Mouse (Mus musculus): ENCODE data around the gene Pnma1. TPM values are rescaled to one million over a fixed set of nuclear protein-coding genes. Genes with fewer than 3 reads are reported as not detected.
A peak's percentile ranks its signal among the peaks of the same experiment; 100 is the strongest.

Pnma1 gene
- total and polyA plus RNA-seq, 3 experiments, result 0.31 to 0.46 TPM; not detected in 1

DNA sequence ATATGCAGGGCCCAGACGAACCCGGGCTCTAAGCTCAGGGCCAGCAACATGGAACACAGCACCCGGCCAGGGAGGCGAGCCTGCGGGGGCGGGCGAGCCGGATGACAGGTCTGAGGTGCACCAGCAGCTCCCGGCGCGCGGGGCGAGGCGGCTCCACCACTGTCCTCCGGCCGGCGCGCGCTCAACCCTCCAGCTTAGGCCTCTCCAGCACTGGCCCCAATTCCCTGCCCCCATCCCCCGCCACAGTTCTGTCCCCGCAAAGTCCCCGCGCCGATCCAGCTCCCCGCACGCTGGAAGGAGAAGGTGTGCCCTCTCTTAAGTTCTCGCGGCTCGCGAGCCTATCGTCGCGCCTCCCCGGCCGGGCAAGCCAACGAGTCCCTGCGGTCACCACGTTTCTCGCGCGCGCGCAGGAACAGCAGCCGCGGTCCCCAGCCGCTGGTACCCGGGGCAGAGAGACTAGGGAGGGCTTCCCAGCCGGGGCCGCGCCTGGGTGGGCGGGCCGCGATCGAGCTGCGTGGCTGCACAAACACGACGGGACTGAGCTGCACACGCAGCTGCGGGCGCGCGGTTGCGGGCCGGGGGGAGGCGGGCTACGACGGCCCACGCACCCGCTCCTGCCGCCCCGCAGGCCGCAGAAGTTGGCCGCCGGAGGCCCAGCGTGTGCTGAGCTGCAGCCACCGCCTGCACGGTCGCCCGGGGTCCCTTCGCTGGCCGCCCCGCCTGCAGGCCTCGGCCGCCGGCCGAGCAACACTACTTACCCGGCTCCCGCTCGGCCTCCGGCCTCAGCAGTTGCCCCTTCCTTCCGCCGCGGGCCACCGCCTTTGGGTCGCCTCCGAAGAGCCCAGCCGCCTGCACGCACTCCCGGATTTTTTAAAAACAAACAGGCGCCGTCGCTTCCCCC is 44.7 kb upstream of the Pnma1 start:
- Histone ChIP-seq H3K27me3 (ENCODE audit: control insufficient read depth in 1 of 2, insufficient read depth in 2 of 2, low read length in 2 of 2) (no peaks in the 10 kb centered on the region), H3K36me3 (ENCODE audit: control insufficient read depth in 1 of 2, insufficient read depth in 2 of 2, low read length in 2 of 2) (peaks cover 1 to 18% of the 10 kb centered on the region in 2 experiments; a peak in 3 of 4 replicates), H3K4me1 (ENCODE audit: control insufficient read depth in 1 of 2, insufficient read depth in 2 of 2, low read length in 2 of 2) (peaks cover 9 to 34% of the 10 kb centered on the region in 2 experiments), H3K9me3 (replicated peaks; ENCODE audit: insufficient read depth, low read length) (no peaks in the 10 kb centered on the region), H3K27ac (ENCODE audit: control insufficient read depth, low read depth, low read length) (peak overlapping the region; percentile 96), H3K9ac (ENCODE audit: control insufficient read depth, low read depth, low read length, poor library complexity, severe bottlenecking) (peak overlapping the region; percentile 96), H3K79me2 (ENCODE audit: control insufficient read depth, insufficient read depth, low read length, poor library complexity) (peaks cover 68% of the 10 kb centered on the region), H3K4me3 (ENCODE audit: control insufficient read depth in 1 of 2, insufficient read depth in 1 of 2, low read depth in 2 of 2, low read length in 2 of 2) (peak overlapping the region; percentile 65 to 77)
- peak; percentile 79 for DNase-seq (ENCODE audit: low read depth, low spot score)
- TF ChIP-seq POLR2A (IDR thresholded peaks at IDR 0.05; ENCODE audit: control insufficient read depth in 1 of 2, insufficient read depth in 1 of 2, low read depth in 1 of 2, low read length in 2 of 2, poor library complexity in 1 of 2), result peak in 1 of 2 experiments; percentile 62; a peak in 3 of 4 replicates
- 0 out of 2 replicates have a peak, but pooled peaks have one; percentile 43 for TF ChIP-seq CHD1 (IDR thresholded peaks at IDR 0.05; ENCODE audit: low read depth, low read length)
- TF ChIP-seq POLR2AphosphoS2 (IDR thresholded peaks at IDR 0.05; ENCODE audit: low read length), result no peak; the same call in 1 of the 2 replicates
- TF ChIP-seq MYC (IDR thresholded peaks at IDR 0.05; ENCODE audit: low read depth, low read length), result 0 out of 2 replicates have a peak, but pooled peaks have one; percentile 13
- no peak for TF ChIP-seq EP300 (IDR thresholded peaks at IDR 0.05; ENCODE audit: low read depth in 1 of 2, low read length in 2 of 2)
- no peak for TF ChIP-seq ZMIZ1 (IDR thresholded peaks at IDR 0.05; ENCODE audit: low read depth, low read length)
- no peak for TF ChIP-seq RAD21 (IDR thresholded peaks at IDR 0.05; ENCODE audit: low read depth, low read length)
- TF ChIP-seq MYB (IDR thresholded peaks at IDR 0.05; ENCODE audit: low read depth, low read length), result no peak
- TF ChIP-seq JUND (IDR thresholded peaks at IDR 0.05; ENCODE audit: low read depth, low read length), result no peak
- peak; percentile 64 for TF ChIP-seq NRF1 (IDR thresholded peaks at IDR 0.05; ENCODE audit: insufficient read depth, low read depth, low read length, poor library complexity, severe bottlenecking)
- no peak for TF ChIP-seq CTCF (IDR thresholded peaks at IDR 0.05 in 2 of 3, conservative IDR thresholded peaks at IDR 0.05 in 1 of 3; ENCODE audit: control insufficient read depth in 1 of 3, insufficient read depth in 1 of 3, low read depth in 2 of 3, low read length in 3 of 3, poor library complexity in 1 of 3, severe bottlenecking in 1 of 3)
- no peak for TF ChIP-seq ZC3H11A (IDR thresholded peaks at IDR 0.05; ENCODE audit: low read depth, low read length)
- no peak for TF ChIP-seq ZNF384 (IDR thresholded peaks at IDR 0.05; ENCODE audit: low read depth, low read length)
- peak; percentile 64; the same call in 1 of the 2 replicates for TF ChIP-seq UBTF (IDR thresholded peaks at IDR 0.05; ENCODE audit: borderline replicate concordance, insufficient read depth, low read depth, low read length)
- TF ChIP-seq KAT2A (conservative IDR thresholded peaks at IDR 0.05; ENCODE audit: low read depth, low read length), result no peak
- no peak for TF ChIP-seq SMC3 (IDR thresholded peaks at IDR 0.05; ENCODE audit: low read depth, low read length)
- no peak for TF ChIP-seq MAFK (IDR thresholded peaks at IDR 0.05; ENCODE audit: borderline replicate concordance, low read depth, low read length)
- no peak; the same call in 1 of the 2 replicates for TF ChIP-seq CHD2 (IDR thresholded peaks at IDR 0.05; ENCODE audit: low read length)
- TF ChIP-seq SIN3A (IDR thresholded peaks at IDR 0.05; ENCODE audit: low read length), result peak; percentile 23; the same call in 1 of the 2 replicates
- TF ChIP-seq ZKSCAN1 (IDR thresholded peaks at IDR 0.05; ENCODE audit: low read depth, low read length), result no peak
- TF ChIP-seq GATA1 (IDR thresholded peaks at IDR 0.05; ENCODE audit: low read depth, low read length), result no peak
- peak; percentile 49 for TF ChIP-seq MXI1 (IDR thresholded peaks at IDR 0.05; ENCODE audit: low read depth, low read length)
- TF ChIP-seq MAX (IDR thresholded peaks at IDR 0.05; ENCODE audit: low read length), result 0 out of 2 replicates have a peak, but pooled peaks have one; percentile 24
- no peak for TF ChIP-seq GABPA (IDR thresholded peaks at IDR 0.05; ENCODE audit: low read depth, low read length)
- TF ChIP-seq NELFE (IDR thresholded peaks at IDR 0.05; ENCODE audit: low read depth, low read length), result no peak; the same call in 1 of the 2 replicates
- TF ChIP-seq HCFC1 (IDR thresholded peaks at IDR 0.05; ENCODE audit: low read depth, low read length), result no peak; the same call in 1 of the 2 replicates
- TF ChIP-seq POLR2AphosphoS5 (IDR thresholded peaks at IDR 0.05; ENCODE audit: borderline replicate concordance, low read depth, low read length), result no peak
- 0 out of 2 replicates have a peak, but pooled peaks have one; percentile 4 for TF ChIP-seq RCOR1 (IDR thresholded peaks at IDR 0.05; ENCODE audit: low read depth, low read length)

Measured in MEL (cell line).